Mouse (Mus musculus): ENCODE data around the gene Dcakd. TPM values are rescaled to one million over a fixed set of nuclear protein-coding genes. Genes with fewer than 3 reads are reported as not detected.

The Dcakd gene
- 170 and 174 TPM in 2 replicates for polyA plus RNA-seq (2016; fragmentation: Nextera tagmentation; extraction: Ambion mirVana)

DNA sequence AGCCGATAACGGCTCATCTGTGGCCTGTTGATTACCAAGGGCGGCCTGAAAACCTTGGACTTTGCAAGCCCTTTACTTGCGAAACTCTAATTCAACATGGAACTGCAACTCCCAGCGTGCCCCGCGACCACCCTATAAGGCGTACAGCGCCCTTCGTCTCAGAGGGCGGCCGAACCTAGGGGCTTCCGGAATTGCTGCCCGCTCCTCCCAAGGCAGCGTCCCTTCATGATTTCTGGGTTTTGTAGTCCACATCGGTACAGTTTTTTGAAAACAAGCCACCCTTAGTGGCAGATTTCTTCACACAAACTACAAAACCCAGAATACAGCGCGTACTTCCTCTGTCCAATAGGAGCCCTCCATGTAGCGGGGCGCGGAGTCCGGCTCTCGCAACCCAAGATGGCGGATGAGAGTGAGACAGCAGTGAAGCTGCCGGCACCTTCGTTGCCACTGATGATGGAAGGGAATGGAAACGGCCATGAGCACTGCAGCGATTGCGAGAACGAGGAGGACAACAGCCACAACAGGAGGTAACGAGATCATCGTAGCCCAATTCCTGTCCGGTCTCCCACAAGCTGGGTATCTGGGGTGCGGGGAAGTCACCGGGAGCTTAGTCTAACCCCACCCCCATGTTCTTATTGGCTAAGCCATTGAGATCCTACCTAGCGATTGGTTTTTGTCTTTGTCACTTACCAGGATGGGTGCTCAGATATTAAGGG lies at the start of gene Dcakd, which contains the start of gene Nmt1:
Dcakd (minus strand) TSS at position 158 of the 716 bp plus-strand sequence.
Nmt1 (plus strand) TSS at position 15 of the 716 bp plus-strand sequence.
- WGBS, result under 1% methylated on average over 36 of the region's 36 CpGs
- H3K27me3 ChIP-seq, result no peaks in the 10 kb centered on the region

DNA sequence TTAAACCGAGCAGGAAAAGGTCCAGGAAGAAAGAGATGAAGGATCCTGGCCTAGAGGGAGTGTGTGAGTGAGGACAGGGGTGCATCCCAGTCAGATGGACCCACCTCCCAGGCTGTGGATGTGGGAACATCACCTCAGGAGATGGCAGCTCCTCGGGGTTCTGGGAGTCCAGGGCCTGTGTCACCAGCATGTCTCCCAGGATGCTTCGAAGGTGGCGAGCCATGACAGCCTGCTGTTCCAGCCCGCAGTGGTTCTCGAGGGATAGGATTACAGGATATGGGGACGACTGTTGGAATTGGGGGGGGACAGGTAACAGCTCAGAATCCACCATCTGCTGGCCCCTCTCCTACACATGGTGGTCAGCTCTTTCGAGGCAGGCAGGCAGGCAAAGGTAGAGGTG lies 48.4 kb upstream of the Dcakd start:
- ATAC-seq (ENCODE audit: insufficient number of reproducible peaks, insufficient read depth, low FRiP score, low TSS enrichment), result no peak
- Histone ChIP-seq H3K4me3 (no peak overlapping the region), H3K9ac (no peak overlapping the region), H3K36me3 (no peaks in the 10 kb centered on the region), H3K4me1 (peaks cover 8% of the 10 kb centered on the region), H3K9me3 (no peaks in the 10 kb centered on the region), H3K27ac (no peak overlapping the region), H3K27me3 (peaks cover 28% of the 10 kb centered on the region), H3K4me2 (replicated peaks) (no peak overlapping the region)
- 76% methylated on average over 8 of the region's 8 CpGs for WGBS

More for the DNA sequence above, at the start of gene Dcakd, which contains the start of gene Nmt1:
- H3K9ac ChIP-seq, result peak within 1 kb of the TSS; percentile 70
- H3K4me2 ChIP-seq (replicated peaks), result peak within 1 kb of the TSS; percentile 69
- no peaks in the 10 kb centered on the region for H3K9me3 ChIP-seq
- H3K36me3 ChIP-seq, result peaks cover 4% of the 10 kb centered on the region; the same call in 1 of the 2 replicates
- peak; percentile 99 for ATAC-seq (ENCODE audit: insufficient number of reproducible peaks, insufficient read depth, low FRiP score, low TSS enrichment)
- H3K4me1 ChIP-seq, result peaks cover 21% of the 10 kb centered on the region
- peak within 1 kb of the TSS; percentile 67 for H3K27ac ChIP-seq
- H3K4me3 ChIP-seq, result peak within 1 kb of the TSS; percentile 53

DNA sequence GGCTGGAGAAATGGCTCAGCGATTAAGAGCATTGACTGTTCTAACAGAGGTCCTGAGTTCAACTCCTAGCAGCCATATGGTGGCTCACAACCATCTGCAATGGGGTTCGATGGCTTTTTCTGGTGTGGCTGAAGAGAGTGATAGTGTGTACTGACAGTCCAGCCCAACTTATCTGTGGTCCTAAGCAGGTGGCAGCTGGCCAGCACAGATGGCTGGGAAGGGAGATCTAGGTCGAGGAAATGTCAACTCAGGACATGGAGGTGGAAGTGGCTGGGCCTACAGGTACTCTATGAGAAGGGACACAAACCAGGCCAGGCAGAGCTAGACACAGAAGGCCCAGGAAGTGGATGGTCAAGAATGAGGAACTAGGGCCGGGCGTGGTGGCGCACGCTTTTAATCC lies 47.9 kb upstream of the Dcakd start:
- no peak overlapping the region for H3K4me2 ChIP-seq (replicated peaks)
- H3K36me3 ChIP-seq, result peaks cover under 1% of the 10 kb centered on the region; the same call in 1 of the 2 replicates
- H3K4me1 ChIP-seq, result peaks cover 8% of the 10 kb centered on the region
- no peak for ATAC-seq (ENCODE audit: insufficient number of reproducible peaks, insufficient read depth, low FRiP score, low TSS enrichment)
- no peaks in the 10 kb centered on the region for H3K9me3 ChIP-seq
- 92% methylated on average over 7 of the region's 7 CpGs for WGBS
- H3K27me3 ChIP-seq, result peaks cover 22% of the 10 kb centered on the region
- H3K4me3 ChIP-seq, result no peak overlapping the region
- no peak overlapping the region for H3K9ac ChIP-seq
- H3K27ac ChIP-seq, result no peak overlapping the region

DNA sequence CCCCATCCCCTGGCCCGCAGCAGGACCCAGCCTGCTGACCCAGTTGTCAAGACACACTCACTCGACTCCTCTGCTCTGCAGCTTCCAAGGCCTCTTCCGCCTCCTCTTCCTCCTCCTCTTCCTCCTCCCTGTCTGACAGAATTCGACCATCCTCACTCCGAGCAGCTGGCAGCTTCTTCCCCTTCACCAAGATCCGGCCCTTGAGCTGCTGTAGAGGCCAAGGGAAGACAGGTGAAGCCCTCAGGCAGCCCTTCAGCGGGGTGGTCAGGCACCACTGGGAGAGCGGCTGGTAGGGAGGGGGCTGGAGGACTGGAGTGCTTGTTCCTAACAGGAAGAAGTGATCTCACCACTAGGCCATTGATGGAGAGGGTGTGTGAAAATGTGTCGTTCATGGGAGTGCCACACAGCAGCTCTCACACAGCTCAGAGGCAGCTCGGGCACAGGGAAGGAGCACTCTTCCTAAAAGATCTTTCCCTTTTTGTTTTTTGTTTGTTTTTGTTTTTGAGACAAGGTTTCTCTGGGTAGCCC lies 46.7 kb upstream of the Dcakd start:
- ATAC-seq (ENCODE audit: insufficient number of reproducible peaks, insufficient read depth, low FRiP score, low TSS enrichment), result no peak
- Histone ChIP-seq H3K27ac (no peak overlapping the region), H3K9ac (0 out of 2 replicates have a peak overlapping the region, but pooled peaks have one; percentile 17), H3K36me3 (peaks cover 10% of the 10 kb centered on the region), H3K27me3 (peaks cover 11% of the 10 kb centered on the region), H3K4me2 (replicated peaks) (no peak overlapping the region), H3K9me3 (no peaks in the 10 kb centered on the region), H3K4me1 (no peaks in the 10 kb centered on the region), H3K4me3 (no peak overlapping the region)
- 17% methylated on average over 10 of the region's 10 CpGs for WGBS

DNA sequence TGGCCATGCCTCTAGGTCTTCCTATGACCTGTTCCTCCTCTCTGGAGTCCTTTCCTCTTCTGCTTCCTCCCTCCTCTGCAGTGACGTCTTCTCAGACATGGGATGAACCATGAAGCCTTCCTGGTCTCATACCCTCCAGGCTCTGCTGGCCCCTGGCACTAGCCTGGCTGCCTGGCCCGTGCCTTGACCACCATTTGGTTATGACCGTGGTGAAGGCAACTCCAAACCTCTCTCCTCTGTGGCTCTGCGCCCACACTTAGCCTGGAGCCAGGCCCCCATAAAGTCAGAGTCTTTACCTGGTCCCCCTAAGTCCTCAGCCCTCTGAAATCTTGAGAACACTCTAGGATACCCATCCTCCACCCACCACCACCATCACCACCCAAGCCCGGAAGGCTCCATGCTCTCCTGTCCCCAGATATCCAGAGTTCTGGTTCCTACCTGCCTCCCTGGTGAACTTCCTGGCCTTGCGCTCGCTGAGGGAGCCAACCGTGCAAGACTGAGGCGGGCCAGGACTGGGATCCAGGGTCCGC lies 46.1 kb upstream of the Dcakd start:
- Histone ChIP-seq H3K36me3 (peaks cover 17% of the 10 kb centered on the region), H3K4me3 (no peak overlapping the region), H3K4me2 (replicated peaks) (no peak overlapping the region), H3K4me1 (no peaks in the 10 kb centered on the region), H3K27me3 (peaks cover 5% of the 10 kb centered on the region; the same call in 1 of the 2 replicates), H3K9me3 (no peaks in the 10 kb centered on the region), H3K9ac (no peak overlapping the region), H3K27ac (no peak overlapping the region)
- ATAC-seq (ENCODE audit: insufficient number of reproducible peaks, insufficient read depth, low FRiP score, low TSS enrichment), result no peak
- 56% methylated on average over 10 of the region's 10 CpGs for WGBS

DNA sequence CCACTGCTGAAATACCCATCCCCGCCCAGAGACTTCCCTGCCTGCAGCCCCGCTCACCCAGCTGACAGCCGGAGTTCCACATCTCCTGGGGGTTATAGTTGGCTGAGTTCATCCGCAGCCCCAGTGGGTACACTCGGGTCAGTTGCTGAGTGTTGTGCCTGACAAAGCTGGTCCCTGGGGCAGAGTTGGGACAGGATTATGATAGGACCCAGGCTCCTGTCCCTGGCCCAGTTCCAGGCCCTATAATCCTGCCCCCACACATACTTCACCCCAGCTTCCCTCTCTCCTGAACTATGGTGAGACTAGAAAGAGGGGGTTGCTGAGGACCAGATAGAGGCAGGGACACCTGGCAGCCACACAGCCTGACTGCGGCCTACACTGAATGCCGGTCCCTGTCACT lies 45.5 kb upstream of the Dcakd start:
- no peak overlapping the region for H3K4me3 ChIP-seq
- peaks cover 22% of the 10 kb centered on the region for H3K36me3 ChIP-seq
- WGBS, result 90% methylated on average over 7 of the region's 7 CpGs
- no peaks in the 10 kb centered on the region for H3K4me1 ChIP-seq
- ATAC-seq (ENCODE audit: insufficient number of reproducible peaks, insufficient read depth, low FRiP score, low TSS enrichment), result no peak
- H3K9ac ChIP-seq, result no peak overlapping the region
- H3K27ac ChIP-seq, result no peak overlapping the region
- no peaks in the 10 kb centered on the region for H3K9me3 ChIP-seq
- no peak overlapping the region for H3K4me2 ChIP-seq (replicated peaks)
- H3K27me3 ChIP-seq, result 0 out of 2 replicates have a peak, but pooled peaks cover 2% of the 10 kb centered on the region

DNA sequence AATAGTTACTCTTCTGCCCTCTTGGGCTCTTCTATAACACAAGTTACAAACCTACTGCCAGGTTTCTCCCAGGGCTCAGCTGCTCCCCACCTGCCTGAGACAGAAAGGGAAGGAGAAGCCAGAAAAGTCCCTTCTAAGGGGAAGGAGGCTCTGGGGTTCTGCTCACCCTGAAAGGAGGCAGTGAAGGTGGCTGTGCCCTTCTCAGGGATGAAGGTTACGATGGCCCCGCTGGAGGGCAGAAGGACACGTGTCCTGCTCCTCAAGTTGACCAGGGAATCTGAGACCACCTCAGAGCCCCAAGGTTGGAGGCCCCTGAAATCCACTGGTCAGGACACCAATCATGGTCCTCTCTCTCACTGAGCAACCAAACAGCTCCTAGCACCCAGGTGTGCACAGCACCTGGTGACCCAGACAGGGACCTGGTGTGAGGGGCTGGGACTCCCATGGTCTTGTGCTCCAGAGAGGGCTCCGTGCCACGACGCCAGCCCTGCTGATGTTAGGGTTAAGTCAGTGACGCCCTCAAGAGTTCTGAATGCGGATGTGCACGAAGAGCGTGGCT lies 42.3 kb upstream of the Dcakd start:
- no peak overlapping the region for H3K4me3 ChIP-seq
- no peak overlapping the region for H3K4me2 ChIP-seq (replicated peaks)
- H3K27me3 ChIP-seq, result no peaks in the 10 kb centered on the region
- no peaks in the 10 kb centered on the region for H3K9me3 ChIP-seq
- no peak overlapping the region for H3K27ac ChIP-seq
- no peaks in the 10 kb centered on the region for H3K4me1 ChIP-seq
- no peak overlapping the region for H3K9ac ChIP-seq
- ATAC-seq (ENCODE audit: insufficient number of reproducible peaks, insufficient read depth, low FRiP score, low TSS enrichment), result no peak
- 92% methylated on average over 10 of the region's 10 CpGs for WGBS
- peaks cover 52% of the 10 kb centered on the region for H3K36me3 ChIP-seq

DNA sequence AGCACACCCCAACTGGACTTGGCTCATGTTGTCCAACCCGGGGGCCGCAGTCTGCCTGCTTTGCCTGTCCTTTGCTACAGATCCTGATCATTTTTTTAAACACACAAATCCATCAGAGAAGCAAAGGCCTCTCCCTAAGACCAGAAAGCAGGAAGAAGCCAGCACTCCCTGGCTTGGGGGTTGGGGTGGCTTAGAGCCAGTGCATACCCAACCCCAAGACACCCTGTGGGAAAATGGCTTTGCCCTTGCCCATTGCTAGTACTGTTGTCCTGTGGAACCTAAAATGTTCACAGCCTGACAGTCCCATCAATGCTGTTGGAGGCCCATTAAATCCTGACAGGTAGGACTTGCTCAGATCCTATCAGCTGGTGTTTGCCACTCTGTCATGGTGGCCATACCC lies 41.6 kb upstream of the Dcakd start:
- H3K27me3 ChIP-seq, result no peaks in the 10 kb centered on the region
- no peak for ATAC-seq (ENCODE audit: insufficient number of reproducible peaks, insufficient read depth, low FRiP score, low TSS enrichment)
- no peak overlapping the region for H3K4me3 ChIP-seq
- peaks cover 57% of the 10 kb centered on the region for H3K36me3 ChIP-seq
- H3K4me1 ChIP-seq, result no peaks in the 10 kb centered on the region
- no peak overlapping the region for H3K4me2 ChIP-seq (replicated peaks)
- no peak overlapping the region for H3K27ac ChIP-seq
- no peaks in the 10 kb centered on the region for H3K9me3 ChIP-seq
- no peak overlapping the region for H3K9ac ChIP-seq
- 98% methylated on average over 2 of the region's 2 CpGs for WGBS

DNA sequence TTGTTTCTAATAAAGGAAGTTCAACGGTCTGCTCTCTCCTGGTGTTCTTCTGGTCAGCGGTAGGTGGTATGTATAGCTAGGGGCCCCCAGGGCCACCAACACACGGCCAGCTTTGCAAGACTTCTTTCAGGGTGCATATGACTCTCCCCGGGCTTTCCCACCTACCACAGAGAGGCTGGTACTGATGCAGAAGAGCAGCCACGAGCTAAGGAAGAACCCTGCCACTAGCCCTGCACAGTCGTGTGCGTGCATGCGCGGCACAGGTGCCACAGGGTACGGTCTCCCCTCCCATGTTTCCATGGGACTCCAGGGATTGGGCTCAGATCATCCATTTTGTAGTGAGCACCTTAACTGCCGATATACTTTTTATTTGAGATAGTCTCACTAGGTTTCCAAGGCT lies 40.8 kb upstream of the Dcakd start:
- Histone ChIP-seq H3K4me3 (no peak overlapping the region), H3K36me3 (peaks cover 66% of the 10 kb centered on the region), H3K27ac (no peak overlapping the region), H3K27me3 (no peaks in the 10 kb centered on the region), H3K9ac (no peak overlapping the region), H3K4me2 (replicated peaks) (no peak overlapping the region), H3K9me3 (no peaks in the 10 kb centered on the region), H3K4me1 (no peaks in the 10 kb centered on the region)
- WGBS, result 94% methylated on average over 11 of the region's 11 CpGs
- ATAC-seq (ENCODE audit: insufficient number of reproducible peaks, insufficient read depth, low FRiP score, low TSS enrichment), result no peak

DNA sequence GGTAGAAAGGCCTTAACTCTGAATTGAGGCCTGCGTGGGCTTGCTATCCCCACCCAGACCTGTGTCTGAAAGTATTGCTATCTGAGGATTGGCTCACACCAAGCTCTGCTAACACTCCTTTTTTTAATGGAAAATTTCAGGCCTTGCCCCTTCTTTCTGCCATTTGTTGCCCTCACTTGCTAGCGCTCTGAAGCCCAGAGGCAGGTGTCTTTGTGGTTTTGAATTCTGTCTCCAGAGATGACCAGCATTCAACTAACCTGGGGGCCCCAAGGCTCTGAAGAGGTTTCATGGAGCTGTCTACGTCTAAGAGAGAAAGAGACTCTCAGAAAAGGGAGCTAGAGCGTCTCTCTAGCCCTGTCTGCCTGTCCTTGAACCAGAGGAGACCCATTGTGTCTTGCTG lies 40.1 kb upstream of the Dcakd start:
- no peaks in the 10 kb centered on the region for H3K27me3 ChIP-seq
- no peaks in the 10 kb centered on the region for H3K4me1 ChIP-seq
- no peak for ATAC-seq (ENCODE audit: insufficient number of reproducible peaks, insufficient read depth, low FRiP score, low TSS enrichment)
- no peak overlapping the region for H3K4me3 ChIP-seq
- H3K36me3 ChIP-seq, result peaks cover 72% of the 10 kb centered on the region
- no peak overlapping the region for H3K27ac ChIP-seq
- no peaks in the 10 kb centered on the region for H3K9me3 ChIP-seq
- WGBS, result 92% methylated on average over 4 of the region's 4 CpGs
- H3K4me2 ChIP-seq (replicated peaks), result no peak overlapping the region
- H3K9ac ChIP-seq, result no peak overlapping the region

DNA sequence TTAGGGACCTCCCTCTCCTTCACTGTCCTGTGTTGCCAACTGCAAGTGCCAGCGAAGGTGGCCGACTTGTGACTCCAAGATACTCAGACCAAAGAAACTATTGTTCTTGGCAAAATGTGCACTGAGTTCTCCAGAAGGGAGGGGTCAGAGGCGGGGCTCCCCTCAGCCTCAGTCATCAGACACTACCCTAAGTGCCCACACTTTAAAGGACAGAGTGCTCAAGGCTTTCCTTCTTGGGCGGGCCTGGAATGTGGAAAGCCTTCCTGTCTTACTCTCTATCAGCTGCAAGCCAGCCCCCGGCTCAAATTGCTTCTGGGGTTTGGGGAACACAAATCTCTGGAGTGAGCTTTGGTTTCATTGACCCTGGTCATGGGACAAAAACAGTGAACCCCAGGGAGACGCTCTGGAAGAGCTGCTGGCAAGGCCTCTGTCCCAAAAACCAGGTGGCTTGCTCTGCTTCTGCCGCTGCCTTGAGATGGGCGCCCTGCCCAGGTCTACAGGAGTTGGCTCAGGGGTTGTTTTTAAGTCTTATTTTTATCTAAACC lies 39.4 kb upstream of the Dcakd start:
- no peak overlapping the region for H3K4me3 ChIP-seq
- no peak for ATAC-seq (ENCODE audit: insufficient number of reproducible peaks, insufficient read depth, low FRiP score, low TSS enrichment)
- no peaks in the 10 kb centered on the region for H3K4me1 ChIP-seq
- no peaks in the 10 kb centered on the region for H3K9me3 ChIP-seq
- H3K27me3 ChIP-seq, result no peaks in the 10 kb centered on the region
- 0 out of 2 replicates have a peak overlapping the region, but pooled peaks have one; percentile 17 for H3K27ac ChIP-seq
- H3K4me2 ChIP-seq (replicated peaks), result no peak overlapping the region
- no peak overlapping the region for H3K9ac ChIP-seq
- H3K36me3 ChIP-seq, result peaks cover 77% of the 10 kb centered on the region
- WGBS, result 61% methylated on average over 8 of the region's 8 CpGs
